Mouse (Mus musculus): Measurements from ENCODE around the gene Kif1a. TPM values are rescaled to one million over a fixed set of nuclear protein-coding genes. Genes with fewer than 3 reads are reported as not detected.

Gene Kif1a
- total RNA-seq (2022): 100 to 1,000 TPM; 755 to 840 (median 807) TPM

DNA sequence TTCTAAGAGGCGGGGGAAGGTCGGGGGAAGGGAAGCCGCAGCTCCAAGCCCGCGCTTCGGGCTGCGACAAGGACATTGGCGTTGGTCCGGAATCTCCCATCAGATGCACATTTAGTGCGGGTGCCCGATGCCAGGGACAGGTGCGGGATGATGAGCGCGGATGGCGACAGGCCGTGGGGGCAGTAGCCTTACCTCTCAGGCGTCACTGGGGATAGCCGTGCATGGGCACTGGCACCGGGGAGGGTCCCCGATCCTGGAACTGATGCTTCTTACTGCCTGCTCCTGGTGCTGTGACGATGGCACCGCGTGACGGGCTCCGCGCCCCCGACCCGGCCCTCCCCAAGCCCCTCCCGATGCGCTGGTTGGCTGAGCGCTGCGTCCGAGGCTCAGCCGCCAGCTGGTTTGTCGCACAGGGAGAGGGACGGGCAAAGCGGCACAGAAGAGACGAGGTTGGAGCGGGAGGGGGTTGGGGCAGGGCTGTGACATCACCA lies at the start of gene Kif1a:
Gene Kif1a (minus strand): TSS at position 381 of the 491 bp plus-strand sequence.
- DNase-seq (ENCODE audit: low spot score in 2 of 2): peak; percentile 74 to 95

GRCm38 (mm10) chr1:93150907-93151661 lies 49.3 kb upstream of the Kif1a start:
- no peak for DNase-seq (ENCODE audit: low spot score in 2 of 2)

DNA sequence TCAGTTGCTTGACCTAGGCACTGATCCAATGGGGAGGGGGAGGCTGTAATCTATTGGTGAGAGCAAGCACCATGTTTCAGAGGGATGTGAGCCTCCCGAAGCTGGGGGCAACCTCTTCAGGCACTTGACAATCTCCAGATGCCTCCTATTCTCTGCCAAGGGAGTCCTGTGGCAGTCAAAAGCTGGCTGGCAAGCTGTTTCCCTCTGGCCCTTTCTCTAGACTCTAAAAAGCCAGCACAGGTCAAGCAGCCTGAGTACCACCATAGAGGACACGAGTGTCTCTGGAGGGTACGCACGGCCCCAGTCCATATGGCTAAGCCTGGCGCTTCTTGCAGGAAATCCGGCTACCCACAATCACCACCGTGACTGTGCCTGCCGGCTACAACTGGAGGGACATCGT lies 42.4 kb upstream of the Kif1a start:
- no peak for DNase-seq (ENCODE audit: low spot score in 2 of 2)

DNA sequence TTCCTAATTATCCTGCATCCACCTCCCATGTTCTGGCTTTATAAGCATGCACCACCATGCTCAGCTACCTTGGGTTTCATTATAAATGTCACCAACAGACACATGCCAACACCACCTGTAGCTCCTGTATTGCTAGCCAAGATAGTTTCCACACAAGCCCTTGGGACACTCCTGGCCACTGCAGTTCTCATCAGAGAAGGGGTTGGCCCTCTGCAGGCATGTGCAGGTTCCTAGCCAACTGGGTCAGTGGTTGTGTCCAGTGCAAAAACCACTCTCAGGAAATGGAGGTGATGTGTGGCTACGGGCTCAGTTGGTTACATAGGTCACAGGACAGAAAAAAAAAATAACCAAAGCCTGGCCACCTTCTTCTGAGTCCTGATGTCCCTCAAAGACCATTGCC lies 41.1 kb upstream of the Kif1a start:
- no peak for DNase-seq (ENCODE audit: low spot score in 2 of 2)

GRCm38 (mm10) chr1:93139713-93140112 lies 38.0 kb upstream of the Kif1a start:
- peak in 1 of 2 experiments; percentile 45 for DNase-seq (ENCODE audit: low spot score in 2 of 2)

DNA sequence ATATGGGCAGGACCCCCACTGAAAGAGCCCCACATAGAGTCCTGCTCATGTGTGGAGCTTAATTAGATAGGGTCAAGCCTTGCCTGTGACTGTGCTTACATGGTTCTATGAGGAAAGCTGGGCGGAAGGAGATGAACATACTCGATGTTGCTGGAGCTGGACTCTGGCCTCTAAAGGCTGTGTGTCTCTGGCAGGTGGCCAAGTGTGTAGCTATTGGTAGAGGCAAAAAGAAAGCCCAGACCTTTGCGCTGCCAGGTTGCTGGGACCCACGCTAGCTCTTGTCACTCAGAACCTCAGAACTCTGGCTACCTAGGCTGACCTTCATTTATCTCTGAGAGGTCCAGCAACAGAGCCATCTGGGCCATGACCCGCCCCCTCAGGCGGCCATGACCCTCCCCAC lies 36.8 kb upstream of the Kif1a start:
- DNase-seq (ENCODE audit: low spot score in 2 of 2): no peak

DNA sequence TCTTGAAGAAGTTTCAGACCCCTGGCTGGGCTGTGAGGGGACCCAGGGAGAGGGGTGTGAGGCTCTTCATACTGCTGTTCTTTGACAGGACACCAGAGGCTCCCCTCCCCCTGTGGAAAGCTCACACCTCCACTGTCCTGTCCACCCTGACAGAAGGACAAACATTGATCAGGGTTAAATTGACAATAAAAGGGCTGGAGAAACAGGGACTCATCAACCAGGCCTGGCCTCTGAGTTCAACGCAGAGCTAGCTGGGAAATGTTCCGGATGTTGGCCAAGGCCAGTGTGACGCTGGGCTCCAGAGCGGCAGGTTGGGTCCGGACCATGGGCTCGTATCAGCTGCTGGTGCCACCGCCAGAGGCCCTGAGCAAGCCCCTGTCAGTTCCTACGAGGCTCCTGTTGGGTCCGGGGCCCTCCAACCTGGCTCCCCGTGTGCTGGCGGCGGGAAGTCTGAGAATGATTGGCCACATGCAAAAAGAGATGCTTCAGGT lies 33.3 kb upstream of the Kif1a start, which contains the start of gene Agxt:
Gene Agxt (plus strand): TSS at position 205 of the 491 bp plus-strand sequence.
- DNase-seq (ENCODE audit: low spot score in 2 of 2): no peak

- DNase-seq (ENCODE audit: low spot score in 2 of 2): no peak
Observed at GRCm38 (mm10) chr1:93132676-93133075, 30.9 kb upstream of the Kif1a start.

GRCm38 (mm10) chr1:93130242-93130983 lies 28.7 kb upstream of the Kif1a start:
- DNase-seq (ENCODE audit: low spot score in 2 of 2): peak in 1 of 2 experiments; percentile 29

GRCm38 (mm10) chr1:93128710-93129349 lies 27.1 kb upstream of the Kif1a start:
- peak; percentile 40 to 67 for DNase-seq (ENCODE audit: low spot score in 2 of 2)

GRCm38 (mm10) chr1:93128209-93128608 lies 26.5 kb upstream of the Kif1a start:
- no peak for DNase-seq (ENCODE audit: low spot score in 2 of 2)

- DNase-seq (ENCODE audit: low spot score in 2 of 2): no peak
Observed at GRCm38 (mm10) chr1:93125256-93125655, 23.5 kb upstream of the Kif1a start.

DNA sequence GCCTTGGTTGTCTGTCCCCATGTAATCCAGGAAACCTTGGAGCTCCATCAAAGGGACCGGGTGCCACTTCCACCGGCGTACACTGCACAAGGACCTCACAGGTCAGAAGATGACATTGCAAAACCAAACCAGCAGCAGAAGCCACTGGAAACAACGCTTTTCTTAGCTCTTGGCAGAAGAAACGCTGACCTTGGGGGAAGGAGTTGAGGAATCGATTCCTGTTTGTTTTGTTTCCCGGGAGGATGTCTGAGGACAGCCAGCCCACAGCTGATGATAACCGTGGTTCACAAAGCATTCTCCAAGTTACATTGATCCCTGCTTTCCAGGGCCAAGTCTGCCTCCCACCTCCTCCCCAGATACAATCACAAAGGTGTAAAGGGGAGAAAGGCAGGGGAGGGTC lies 22.3 kb upstream of the Kif1a start:
- no peak for DNase-seq (ENCODE audit: low spot score in 2 of 2)

GRCm38 (mm10) chr1:93123179-93123854 lies 21.6 kb upstream of the Kif1a start:
- no peak for DNase-seq (ENCODE audit: low spot score in 2 of 2)

DNA sequence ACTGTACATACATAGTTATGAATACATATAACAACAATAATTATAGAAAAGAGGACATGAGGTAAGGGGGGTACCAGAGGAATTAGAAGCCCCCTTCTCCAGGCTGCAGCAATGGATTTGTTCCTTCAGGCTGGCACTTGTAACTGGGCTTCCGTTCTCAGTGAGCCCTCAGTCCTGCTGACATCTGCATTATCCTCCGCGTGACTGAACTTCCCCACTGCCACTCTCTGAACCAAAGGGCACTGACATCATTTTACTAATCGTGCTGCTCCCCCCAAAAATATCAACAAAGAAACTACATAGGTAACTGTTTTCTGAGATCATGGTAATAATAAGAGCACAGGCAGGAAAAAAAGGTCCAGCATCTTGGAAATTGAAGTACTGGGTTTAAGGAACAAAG lies 17.1 kb upstream of the Kif1a start:
- no peak for DNase-seq (ENCODE audit: low spot score in 2 of 2)

DNA sequence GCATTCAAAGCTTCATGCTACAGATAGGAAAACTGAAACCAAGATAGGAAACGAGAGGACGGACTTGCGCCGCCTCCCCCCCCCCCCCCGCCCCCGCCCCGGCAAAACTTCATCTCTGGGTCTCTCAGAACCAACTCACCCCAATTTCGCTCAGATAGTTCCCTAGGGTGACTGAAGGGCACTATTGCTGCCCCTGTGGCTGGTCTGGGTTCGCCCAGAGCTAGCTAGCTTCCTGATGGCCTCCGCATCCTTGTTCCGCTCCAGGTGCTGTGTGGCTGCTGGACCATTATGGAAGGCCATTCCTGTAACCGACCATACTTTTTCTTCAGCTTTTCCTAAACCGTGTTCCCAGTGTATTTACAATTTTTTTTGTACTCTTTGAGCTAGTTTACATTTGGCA lies 13.7 kb upstream of the Kif1a start:
- no peak for DNase-seq (ENCODE audit: low spot score in 2 of 2)

DNA sequence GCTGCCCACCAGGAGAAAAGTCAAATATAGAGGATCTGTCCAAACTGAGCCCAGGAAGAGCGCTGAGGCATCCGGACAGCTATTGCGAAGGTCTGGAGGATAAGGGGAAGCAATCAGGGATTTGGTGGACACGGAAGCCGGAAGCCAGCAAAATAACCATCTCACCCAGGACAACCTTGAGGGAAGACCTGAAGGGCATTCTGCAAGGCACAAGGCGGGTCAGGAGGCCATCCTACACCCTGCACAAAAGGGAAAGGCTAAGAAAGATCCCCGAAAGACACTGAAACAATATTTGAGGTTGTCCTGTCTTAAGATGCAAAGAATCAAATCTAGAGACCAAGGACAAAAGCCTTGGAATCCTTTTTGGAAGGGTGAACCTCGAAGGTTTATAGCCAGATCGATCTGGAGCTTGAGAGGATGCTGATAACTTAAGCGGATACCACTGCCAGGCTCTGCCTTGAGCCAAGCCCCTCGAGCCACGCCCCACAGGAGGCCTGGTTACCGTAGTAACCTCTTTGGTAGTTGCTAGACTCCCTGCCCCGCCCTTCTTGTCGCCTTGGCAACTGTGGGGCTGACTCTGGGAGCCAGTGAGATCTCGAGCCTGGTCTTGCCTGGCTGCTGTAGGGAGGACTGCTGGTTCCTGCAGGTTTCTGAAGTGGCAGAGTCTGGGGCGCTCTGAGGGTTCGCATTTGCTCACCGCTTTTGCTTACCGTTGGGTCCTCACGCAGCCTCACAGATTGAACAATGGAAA lies 13.1 kb upstream of the Kif1a start:
- peak; percentile 63 to 83 for DNase-seq (ENCODE audit: low spot score in 2 of 2)

DNA sequence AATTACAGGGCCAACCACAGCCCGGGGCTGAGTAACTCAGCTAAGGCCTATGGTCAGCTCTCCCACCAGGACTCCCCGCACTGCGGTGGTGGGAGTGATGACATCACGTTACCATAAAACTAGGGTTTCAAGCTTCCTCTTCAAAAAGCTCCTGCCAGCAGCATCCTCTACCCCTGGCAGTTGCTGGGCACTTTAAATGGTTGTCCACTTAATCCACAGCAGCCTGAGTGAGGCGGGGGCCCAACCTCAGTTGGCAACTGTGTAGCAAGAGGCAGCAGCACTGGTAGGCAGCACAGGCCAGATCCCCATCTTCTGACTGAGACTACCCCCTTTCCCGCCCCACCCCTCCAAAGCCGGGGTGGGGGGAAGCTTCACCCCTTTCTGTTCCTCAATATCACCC lies 949 bp upstream of the Kif1a start:
- no peak for DNase-seq (ENCODE audit: low spot score in 2 of 2)

GRCm38 (mm10) chr1:93100576-93101491 lies 917 bp downstream of the Kif1a start:
- peak in 1 of 2 experiments; percentile 70 for DNase-seq (ENCODE audit: low spot score in 2 of 2)

GRCm38 (mm10) chr1:93100243-93100575 lies 1.5 kb downstream of the Kif1a start:
- DNase-seq (ENCODE audit: low spot score in 2 of 2): no peak
